Mouse (Mus musculus) macrophage (primary cell): ENCODE measurements around the gene Syp. TPM values are rescaled to one million over a fixed set of nuclear protein-coding genes. Genes with fewer than 3 reads are reported as not detected.
A peak's percentile ranks its signal among the peaks of the same experiment; 100 is the strongest.

Source experiments
- H3K27ac ChIP-seq: fragments of 350-480 bp; formaldehyde crosslinking; 2 replicates; pipeline ENCODE4 v1.9.0; 2021
- H3K36me3 ChIP-seq: fragments of 350-480 bp; formaldehyde crosslinking; 2 replicates; pipeline ENCODE4 v1.9.0; 2021; ENCODE audit errors: inconsistent target
- H3K4me3 ChIP-seq: fragments of 350-480 bp; formaldehyde crosslinking; 2 replicates; pipeline ENCODE4 v1.9.0; 2021; ENCODE audit errors: inconsistent target
- H3K79me2 ChIP-seq: fragments of 350-480 bp; formaldehyde crosslinking; 2 replicates; pipeline ENCODE4 v1.9.0; 2021; ENCODE audit errors: inconsistent target
- WGBS: methylation state at CpG from one replicate; pipeline ENCODE4 v1.1.7; 2026; ENCODE audit warnings: inconsistent platforms; ENCODE audit not compliant: missing documents; 5-methylcytosine and 5-hydroxymethylcytosine counted together
- polyA plus RNA-seq: library from polyadenylated mRNA; stranded (reverse); fragments of 250-400 nt; gene quantifications from 3 replicates; pipeline ENCODE4 v1.2.4, GENCODE M21; 2018; ENCODE audit warnings: inconsistent platforms

The Syp gene
- polyA plus RNA-seq, 1 experiment from 2014 or later = 1.6 TPM

- H3K79me2 ChIP-seq = peaks cover 14% of the 10 kb centered on the region
- peak overlapping the region; percentile 76 for H3K27ac ChIP-seq
- peak overlapping the region; percentile 10; the same call in 1 of the 2 replicates for H3K4me3 ChIP-seq
- 36% methylated on average over 23 of the region's 28 CpGs for WGBS
- no peaks in the 10 kb centered on the region for H3K36me3 ChIP-seq
Measured at GRCm38 (mm10) chrX:7674284-7675000, 36.2 kb downstream of the Syp start.

- Histone ChIP-seq H3K79me2 (peaks cover 11% of the 10 kb centered on the region), H3K4me3 (no peak overlapping the region), H3K27ac (0 out of 2 replicates have a peak overlapping the region, but pooled peaks have one; percentile 76), H3K36me3 (no peaks in the 10 kb centered on the region)
- 49% methylated on average over 8 of the region's 10 CpGs for WGBS
Measured at GRCm38 (mm10) chrX:7675001-7675380, 36.7 kb downstream of the Syp start.

- 42% methylated on average over 3 of the region's 3 CpGs for WGBS
- no peaks in the 10 kb centered on the region for H3K36me3 ChIP-seq
Measured at GRCm38 (mm10) chrX:7678986-7679385, 40.7 kb downstream of the Syp start.

GRCm38 (mm10) chrX:7679405-7680056 is 41.3 kb downstream of the Syp start:
- Histone ChIP-seq H3K27ac (no peak overlapping the region), H3K36me3 (no peaks in the 10 kb centered on the region), H3K79me2 (no peaks in the 10 kb centered on the region), H3K4me3 (peak overlapping the region; percentile 6; the same call in 1 of the 2 replicates)
- WGBS = 23% methylated on average over 27 of the region's 27 CpGs

More at GRCm38 (mm10) chrX:7678986-7679385, 40.7 kb downstream of the Syp start:
- no peaks in the 10 kb centered on the region for H3K79me2 ChIP-seq
- H3K27ac ChIP-seq = no peak overlapping the region
- H3K4me3 ChIP-seq = no peak overlapping the region

GRCm38 (mm10) chrX:7680057-7680412 is 41.8 kb downstream of the Syp start:
- no peak overlapping the region for H3K27ac ChIP-seq
- 27% methylated on average over 11 of the region's 12 CpGs for WGBS

GRCm38 (mm10) chrX:7680864-7681263 is 42.6 kb downstream of the Syp start, which contains the start of gene Magix:
Gene Magix, minus strand, starts transcription at chrX:7681251.
- WGBS = 85% methylated on average over 13 of the region's 14 CpGs
- Histone ChIP-seq H3K27ac (no peak within 1 kb of the TSS), H3K36me3 (no peaks in the 10 kb centered on the region), H3K79me2 (no peaks in the 10 kb centered on the region), H3K4me3 (no peak within 1 kb of the TSS; the same call in 1 of the 2 replicates)

More at GRCm38 (mm10) chrX:7680057-7680412, 41.8 kb downstream of the Syp start:
- Histone ChIP-seq H3K36me3 (no peaks in the 10 kb centered on the region), H3K4me3 (no peak overlapping the region; the same call in 1 of the 2 replicates), H3K79me2 (no peaks in the 10 kb centered on the region)

- H3K27ac ChIP-seq = no peak overlapping the region
- H3K79me2 ChIP-seq = no peaks in the 10 kb centered on the region
- 94% methylated on average over 2 of the region's 2 CpGs for WGBS
- H3K4me3 ChIP-seq = no peak overlapping the region
- H3K36me3 ChIP-seq = no peaks in the 10 kb centered on the region
Measured at GRCm38 (mm10) chrX:7688321-7688720, 50.0 kb downstream of the Syp start.

- no peak overlapping the region for H3K4me3 ChIP-seq
- WGBS = 76% methylated on average over 3 of the region's 3 CpGs
- H3K27ac ChIP-seq = no peak overlapping the region
- H3K36me3 ChIP-seq = no peaks in the 10 kb centered on the region
- H3K79me2 ChIP-seq = no peaks in the 10 kb centered on the region
Measured at GRCm38 (mm10) chrX:7690486-7690885, 52.2 kb downstream of the Syp start.

- Histone ChIP-seq H3K27ac (no peak overlapping the region), H3K79me2 (peaks cover 7% of the 10 kb centered on the region), H3K36me3 (no peaks in the 10 kb centered on the region), H3K4me3 (no peak overlapping the region)
- 57% methylated on average over 3 of the region's 4 CpGs for WGBS
Measured at GRCm38 (mm10) chrX:7692862-7693261, 54.6 kb downstream of the Syp start.

GRCm38 (mm10) chrX:7696520-7696919 is 58.2 kb downstream of the Syp start:
- 30% methylated on average over 4 of the region's 6 CpGs for WGBS

GRCm38 (mm10) chrX:7696954-7697381 is 58.7 kb downstream of the Syp start, which contains the start of gene Gpkow:
Gene Gpkow, plus strand, starts transcription at chrX:7697131.
- Histone ChIP-seq H3K79me2 (peaks cover 31% of the 10 kb centered on the region), H3K4me3 (peak within 1 kb of the TSS; percentile 69), H3K36me3 (no peaks in the 10 kb centered on the region), H3K27ac (peak within 1 kb of the TSS; percentile 39)
- 14% methylated on average over 31 of the region's 33 CpGs for WGBS

More at GRCm38 (mm10) chrX:7696520-7696919, 58.2 kb downstream of the Syp start:
- Histone ChIP-seq H3K27ac (no peak overlapping the region), H3K79me2 (peaks cover 31% of the 10 kb centered on the region), H3K4me3 (no peak overlapping the region), H3K36me3 (no peaks in the 10 kb centered on the region)

Other genes starting within 250 kb of the Syp start
- 0.04 TPM in 1 of 3 replicates, not detected in the others for gene Foxp3, start 64.8 kb upstream of the Syp start, polyA plus RNA-seq
- gene Ppp1r3f, start 64.2 kb upstream of the Syp start, polyA plus RNA-seq = 1.1 to 2.8 TPM (median 1.4 TPM) in 3 replicates
- gene Ccdc22, start 33.0 kb upstream of the Syp start, polyA plus RNA-seq = 18.2 to 30.9 TPM (median 28.2 TPM) in 3 replicates
- gene Cacna1f, start 31.4 kb upstream of the Syp start, polyA plus RNA-seq = 0.09 to 0.16 TPM (median 0.15 TPM) in 3 replicates
- gene Prickle3, start 18.8 kb downstream of the Syp start, polyA plus RNA-seq = 3.0 to 3.4 TPM (median 3.2 TPM) in 3 replicates
- gene Plp2, start 32.9 kb downstream of the Syp start, polyA plus RNA-seq = 83.8 to 185 TPM (median 133 TPM) in 3 replicates
- 0.14 TPM in 1 of 3 replicates, not detected in the others for gene Magix, start 42.8 kb downstream of the Syp start, polyA plus RNA-seq
- 27.4 to 38.3 TPM (median 28.0 TPM) in 3 replicates for gene Gpkow, start 58.7 kb downstream of the Syp start, polyA plus RNA-seq
- gene Wdr45, start 75.9 kb downstream of the Syp start, polyA plus RNA-seq = 9.5 to 25.3 TPM (median 21.1 TPM) in 3 replicates
- gene Gm45208, start 83.8 kb downstream of the Syp start, polyA plus RNA-seq = not detected in 3 replicates
- gene Praf2, start 90.0 kb downstream of the Syp start, polyA plus RNA-seq = 7.2 to 12.3 TPM (median 7.3 TPM) in 3 replicates
- gene Ccdc120, start 112.4 kb downstream of the Syp start, polyA plus RNA-seq = 0.39 to 1.6 TPM (median 1.6 TPM) in 3 replicates
- 100 to 140 TPM (median 106 TPM) in 3 replicates for gene Tfe3, start 124.1 kb downstream of the Syp start, polyA plus RNA-seq
- 44.1 to 48.5 TPM (median 47.1 TPM) in 3 replicates for gene Gripap1, start 151.3 kb downstream of the Syp start, polyA plus RNA-seq
- gene Kcnd1, start 183.8 kb downstream of the Syp start, polyA plus RNA-seq = 0.03 to 0.06 TPM (median 0.04 TPM) in 3 replicates
- gene Otud5, start 202.9 kb downstream of the Syp start, polyA plus RNA-seq = 38.8 to 69.0 TPM (median 61.3 TPM) in 3 replicates
- 1.5 to 2.0 TPM (median 1.6 TPM) in 3 replicates for gene Pim2, start 239.8 kb downstream of the Syp start, polyA plus RNA-seq
- gene Slc35a2, start 245.6 kb downstream of the Syp start, polyA plus RNA-seq = 10.3 to 26.7 TPM (median 19.8 TPM) in 3 replicates